Comparison of ENCODE assay signal across 22 mouse cellular contexts in genomic region chr1:184076065-184076464, GRCm38 (mm10). TPM values are rescaled to one million over a fixed set of nuclear protein-coding genes. Genes with fewer than 3 reads are reported as not detected.
A peak's percentile ranks its signal among the peaks of the same experiment; 100 is the strongest.
DNase-seq lines count a peak whose midpoint lies in the region; ATAC-seq and TF ChIP-seq lines count a peak whose summit lies in the region.
"Had no signal": no experiment of that assay in that cellular context is flagged by ENCODE, and none has a peak within 500 bp of the region (broad histone marks: within the 10 kb centered on the region; RNA-seq: fewer than 3 reads in every experiment).

No protein-coding gene starts in this region.

- H3K36me3 ChIP-seq in heart, embryonic 11.5 days (ENCODE audit: control insufficient read depth, insufficient read depth, low read length): no peaks in the 10 kb centered on the region
- peaks cover 22% of the 10 kb centered on the region for H3K36me3 ChIP-seq in limb, embryonic 15.5 days
- H3K36me3 ChIP-seq in limb, embryonic 10.5 days: no peaks in the 10 kb centered on the region
- no peaks in the 10 kb centered on the region; the same call in 1 of the 2 replicates for H3K36me3 ChIP-seq in midbrain, embryonic 11.5 days (ENCODE audit: control insufficient read depth, insufficient read depth, low read length)
- H3K36me3 ChIP-seq: forebrain, embryonic 15.5 days; liver, embryonic 15.5 days had no signal

- H3K4me1 ChIP-seq in heart, embryonic 11.5 days (ENCODE audit: control insufficient read depth, insufficient read depth, low read length): peaks cover 6% of the 10 kb centered on the region; the same call in 1 of the 2 replicates
- H3K4me1 ChIP-seq in limb, embryonic 15.5 days: peaks cover 3% of the 10 kb centered on the region; the same call in 1 of the 2 replicates
- no peaks in the 10 kb centered on the region for H3K4me1 ChIP-seq in limb, embryonic 10.5 days
- peaks cover 20% of the 10 kb centered on the region for H3K4me1 ChIP-seq in embryonic fibroblast, embryonic 13.5 days (ENCODE audit: control insufficient read depth, insufficient read depth, low read length)
- H3K4me1 ChIP-seq in midbrain, embryonic 11.5 days (ENCODE audit: control insufficient read depth, insufficient read depth, low read length): no peaks in the 10 kb centered on the region
- H3K4me1 ChIP-seq: liver, embryonic 15.5 days; neural tube, embryonic 15.5 days had no signal

- no peak overlapping the region for H3K4me3 ChIP-seq in heart, embryonic 11.5 days (ENCODE audit: low read depth, low read length)
- no peak overlapping the region for H3K4me3 ChIP-seq in limb, embryonic 15.5 days
- no peak overlapping the region for H3K4me3 ChIP-seq in limb, embryonic 10.5 days
- no peak overlapping the region for H3K4me3 ChIP-seq in embryonic fibroblast, embryonic 13.5 days (ENCODE audit: insufficient read depth, low read length)
- no peak overlapping the region for H3K4me3 ChIP-seq in midbrain, embryonic 11.5 days (ENCODE audit: low read depth, low read length)
- H3K4me3 ChIP-seq: embryonic facial prominence, embryonic 13.5 days; forebrain, embryonic 15.5 days; left cerebral cortex, adult 2 months; liver, embryonic 15.5 days; neural tube, embryonic 15.5 days had no signal

- TF ChIP-seq CTCF in embryonic fibroblast, embryonic 13.5 days (IDR thresholded peaks at IDR 0.05; ENCODE audit: borderline replicate concordance, insufficient read depth, low read length): no peak

- no peak for ATAC-seq in heart, embryonic 11.5 days (replicated peaks; ENCODE audit: insufficient number of reproducible peaks, low FRiP score, low TSS enrichment)
- ATAC-seq in limb, embryonic 15.5 days (ENCODE audit: insufficient number of reproducible peaks, low FRiP score, low TSS enrichment, low read depth): no peak
- no peak for ATAC-seq in midbrain, embryonic 11.5 days (ENCODE audit: low FRiP score)
- ATAC-seq: hindbrain, postnatal 0 days; midbrain, embryonic 16.5 days had no signal

- WGBS in heart, embryonic 11.5 days (ENCODE audit: insufficient replicate concordance): 82% methylated on average over 6 of the region's 6 CpGs
- 52% methylated on average over 6 of the region's 6 CpGs for WGBS in limb, embryonic 15.5 days
- WGBS in limb, embryonic 10.5 days: 90% methylated on average over 6 of the region's 6 CpGs
- 92% methylated on average over 6 of the region's 6 CpGs for WGBS in midbrain, embryonic 11.5 days

- no peak overlapping the region for H3K4me2 ChIP-seq in heart, embryonic 11.5 days
- H3K4me2 ChIP-seq in limb, embryonic 15.5 days: no peak overlapping the region
- H3K4me2 ChIP-seq in midbrain, embryonic 11.5 days: no peak overlapping the region
- H3K4me2 ChIP-seq: embryonic facial prominence, embryonic 13.5 days; forebrain, embryonic 15.5 days; liver, embryonic 15.5 days; neural tube, embryonic 15.5 days had no signal

- no peak overlapping the region for H3K27ac ChIP-seq in heart, embryonic 11.5 days (ENCODE audit: low read depth, low read length)
- H3K27ac ChIP-seq in limb, embryonic 15.5 days: 0 out of 2 replicates have a peak overlapping the region, but pooled peaks have one; percentile 27
- no peak overlapping the region for H3K27ac ChIP-seq in limb, embryonic 10.5 days
- peak overlapping the region; percentile 91 for H3K27ac ChIP-seq in embryonic fibroblast, embryonic 13.5 days (ENCODE audit: insufficient read depth, low read length)
- H3K27ac ChIP-seq in midbrain, embryonic 11.5 days (ENCODE audit: low read depth, low read length): no peak overlapping the region
- H3K27ac ChIP-seq: forebrain, embryonic 15.5 days; hindbrain, postnatal 0 days; left cerebral cortex, adult 2 months; liver, embryonic 15.5 days; macrophage; neural tube, embryonic 15.5 days had no signal

- H3K9ac ChIP-seq in heart, embryonic 11.5 days (ENCODE audit: low read depth, low read length): no peak overlapping the region
- H3K9ac ChIP-seq in limb, embryonic 15.5 days: no peak overlapping the region
- no peak overlapping the region for H3K9ac ChIP-seq in midbrain, embryonic 11.5 days (ENCODE audit: low read length)
- H3K9ac ChIP-seq: embryonic facial prominence, embryonic 13.5 days; forebrain, embryonic 15.5 days; liver, embryonic 15.5 days; neural tube, embryonic 15.5 days had no signal

- H3K9me3 ChIP-seq in heart, embryonic 11.5 days (replicated peaks; ENCODE audit: control insufficient read depth, low read length): no peaks in the 10 kb centered on the region
- no peaks in the 10 kb centered on the region for H3K9me3 ChIP-seq in limb, embryonic 15.5 days
- H3K9me3 ChIP-seq in limb, embryonic 10.5 days (replicated peaks): no peaks in the 10 kb centered on the region
- no peaks in the 10 kb centered on the region for H3K9me3 ChIP-seq in midbrain, embryonic 11.5 days (ENCODE audit: control insufficient read depth, low read length)
- H3K9me3 ChIP-seq: embryonic facial prominence, embryonic 13.5 days; forebrain, embryonic 15.5 days; liver, embryonic 15.5 days; neural tube, embryonic 15.5 days had no signal

- no peaks in the 10 kb centered on the region for H3K27me3 ChIP-seq in heart, embryonic 11.5 days (ENCODE audit: control insufficient read depth, insufficient read depth, low read length)
- H3K27me3 ChIP-seq in limb, embryonic 15.5 days: no peaks in the 10 kb centered on the region
- H3K27me3 ChIP-seq in limb, embryonic 10.5 days (ENCODE audit: low read depth, poor library complexity, severe bottlenecking): no peaks in the 10 kb centered on the region
- no peaks in the 10 kb centered on the region for H3K27me3 ChIP-seq in midbrain, embryonic 11.5 days (ENCODE audit: control insufficient read depth, insufficient read depth, low read length)
- H3K27me3 ChIP-seq: embryonic facial prominence, embryonic 13.5 days; forebrain, embryonic 15.5 days; liver, embryonic 15.5 days; neural tube, embryonic 15.5 days had no signal

- no peak for TF ChIP-seq POLR2A in embryonic fibroblast, embryonic 13.5 days (IDR thresholded peaks at IDR 0.05; ENCODE audit: low read depth, low read length)

- peak; percentile 33 for DNase-seq in heart, adult 11 months
- no peak for DNase-seq in limb, embryonic 10.5 days (ENCODE audit: low spot score)
- peak; percentile 64 for DNase-seq in 3T3-L1 (ENCODE audit: low read depth, low spot score)
- no peak for DNase-seq in midbrain, embryonic 11.5 days (ENCODE audit: low spot score, missing footprints)
- DNase-seq: cerebellum, adult 2 months; cerebellum, postnatal 25 days; kidney, postnatal 10 days; liver; right cerebral cortex, adult 18-20 months; right cerebral cortex, postnatal 4 days; thymus, adult 2 months had no signal

RNA-seq across cellular contexts. Expression of gene 1700056E22Rik, which starts 42.0 kb away (rescaled TPM):
- polyA plus RNA-seq in heart, embryonic 11.5 days (2014; fragmentation: Nextera tagmentation; extraction: Ambion mirVana): 1.8 and 2.5 TPM in 2 replicates
- 1.2 and 1.6 TPM in 2 replicates for polyA plus RNA-seq in limb, embryonic 15.5 days (2015; fragmentation: Nextera tagmentation; extraction: Ambion mirVana)
- 0.56 and 0.96 TPM in 2 replicates for polyA plus RNA-seq in limb, embryonic 10.5 days (2016; fragmentation: Nextera tagmentation; extraction: Ambion mirVana)
- polyA plus RNA-seq in embryonic fibroblast, embryonic 13.5 days (2011; ENCODE audit: insufficient read length, low read depth, missing spikeins): 0.54 and 0.68 TPM in 2 replicates
- polyA plus RNA-seq in midbrain, embryonic 11.5 days (2014; fragmentation: Nextera tagmentation; extraction: Ambion mirVana): 1.4 and 2.0 TPM in 2 replicates

Comparison
In these comparisons a context has a peak if more than half of its experiments do, and no peak if none do; other contexts are left out.
1. H3K27ac ChIP-seq: peak in limb, embryonic 15.5 days (single experiment) and embryonic fibroblast, embryonic 13.5 days (single experiment); none in heart, embryonic 11.5 days (single experiment), limb, embryonic 10.5 days (single experiment) and midbrain, embryonic 11.5 days (single experiment).
2. DNase-seq: peak in heart, adult 11 months (single experiment) and 3T3-L1 (single experiment); none in limb, embryonic 10.5 days (single experiment) and midbrain, embryonic 11.5 days (single experiment).